Mouse (Mus musculus): Measurements from ENCODE around the gene Mrpl34. TPM values are rescaled to one million over a fixed set of nuclear protein-coding genes. Genes with fewer than 3 reads are reported as not detected.

Mrpl34 gene
- polyA plus RNA-seq, 1 experiment from 2014 or later = 186 TPM

GRCm38 (mm10) chr8:71495039-71495438, 30.3 kb downstream of the Mrpl34 start:
- 31% methylated on average over 16 of the region's 16 CpGs for WGBS
- Histone ChIP-seq H3K27me3 (ENCODE audit: control insufficient read depth, insufficient read depth, low read length) (no peaks in the 10 kb centered on the region), H3K9me3 (ENCODE audit: control insufficient read depth, low read length) (no peaks in the 10 kb centered on the region), H3K9ac (ENCODE audit: low read length) (no peak overlapping the region), H3K4me1 (replicated peaks; ENCODE audit: control insufficient read depth, insufficient read depth, low read length) (peaks cover 6% of the 10 kb centered on the region; the same call in 1 of the 2 replicates), H3K4me3 (ENCODE audit: low read depth, low read length) (no peak overlapping the region), H3K36me3 (ENCODE audit: control insufficient read depth, insufficient read depth, low read length) (peaks cover 2% of the 10 kb centered on the region; the same call in 1 of the 2 replicates), H3K4me2 (ENCODE audit: low read depth, low read length, severe bottlenecking) (no peak overlapping the region), H3K27ac (ENCODE audit: low read depth, low read length) (no peak overlapping the region)
- peak; percentile 57 for ATAC-seq (replicated peaks; ENCODE audit: low FRiP score)
- peak; percentile 90 for DNase-seq (ENCODE audit: low spot score)

- DNase-seq (ENCODE audit: low spot score) = no peak
These were observed 31.1 kb downstream of the Mrpl34 start for GRCm38 (mm10) chr8:71495811-71496210.

GRCm38 (mm10) chr8:71496481-71496880, 31.7 kb downstream of the Mrpl34 start:
- no peak overlapping the region for H3K4me3 ChIP-seq (ENCODE audit: low read depth, low read length)
- no peak overlapping the region for H3K4me2 ChIP-seq (ENCODE audit: low read depth, low read length, severe bottlenecking)
- 63% methylated on average over 11 of the region's 11 CpGs for WGBS
- no peak overlapping the region; the same call in 1 of the 2 replicates for H3K27ac ChIP-seq (ENCODE audit: low read depth, low read length)
- ATAC-seq (replicated peaks; ENCODE audit: low FRiP score) (no peak), DNase-seq (ENCODE audit: low spot score) (no peak)
- no peak overlapping the region for H3K9ac ChIP-seq (ENCODE audit: low read length)
- H3K4me1 ChIP-seq (replicated peaks; ENCODE audit: control insufficient read depth, insufficient read depth, low read length) = peaks cover 6% of the 10 kb centered on the region; the same call in 1 of the 2 replicates
- H3K36me3 ChIP-seq (ENCODE audit: control insufficient read depth, insufficient read depth, low read length) = peaks cover 2% of the 10 kb centered on the region; the same call in 1 of the 2 replicates
- H3K9me3 ChIP-seq (ENCODE audit: control insufficient read depth, low read length) = no peaks in the 10 kb centered on the region
- H3K27me3 ChIP-seq (ENCODE audit: control insufficient read depth, insufficient read depth, low read length) = no peaks in the 10 kb centered on the region

More at GRCm38 (mm10) chr8:71495811-71496210, 31.1 kb downstream of the Mrpl34 start:
- no peak for ATAC-seq (replicated peaks; ENCODE audit: low FRiP score)
- H3K4me2 ChIP-seq (ENCODE audit: low read depth, low read length, severe bottlenecking) = no peak overlapping the region
- no peak overlapping the region; the same call in 1 of the 2 replicates for H3K27ac ChIP-seq (ENCODE audit: low read depth, low read length)
- H3K9ac ChIP-seq (ENCODE audit: low read length) = no peak overlapping the region
- H3K36me3 ChIP-seq (ENCODE audit: control insufficient read depth, insufficient read depth, low read length) = peaks cover 2% of the 10 kb centered on the region; the same call in 1 of the 2 replicates
- no peaks in the 10 kb centered on the region for H3K9me3 ChIP-seq (ENCODE audit: control insufficient read depth, low read length)
- peaks cover 6% of the 10 kb centered on the region; the same call in 1 of the 2 replicates for H3K4me1 ChIP-seq (replicated peaks; ENCODE audit: control insufficient read depth, insufficient read depth, low read length)
- H3K4me3 ChIP-seq (ENCODE audit: low read depth, low read length) = no peak overlapping the region
- WGBS = 95% methylated on average over 5 of the region's 5 CpGs
- no peaks in the 10 kb centered on the region for H3K27me3 ChIP-seq (ENCODE audit: control insufficient read depth, insufficient read depth, low read length)

GRCm38 (mm10) chr8:71497077-71497645, 32.4 kb downstream of the Mrpl34 start:
- Histone ChIP-seq H3K4me2 (ENCODE audit: low read depth, low read length, severe bottlenecking) (no peak overlapping the region), H3K4me1 (replicated peaks; ENCODE audit: control insufficient read depth, insufficient read depth, low read length) (peaks cover 6% of the 10 kb centered on the region; the same call in 1 of the 2 replicates), H3K27me3 (ENCODE audit: control insufficient read depth, insufficient read depth, low read length) (no peaks in the 10 kb centered on the region), H3K4me3 (ENCODE audit: low read depth, low read length) (no peak overlapping the region), H3K9me3 (ENCODE audit: control insufficient read depth, low read length) (no peaks in the 10 kb centered on the region), H3K36me3 (ENCODE audit: control insufficient read depth, insufficient read depth, low read length) (peaks cover 2% of the 10 kb centered on the region; the same call in 1 of the 2 replicates), H3K27ac (ENCODE audit: low read depth, low read length) (no peak overlapping the region), H3K9ac (ENCODE audit: low read length) (no peak overlapping the region)
- 93% methylated on average over 1 of the region's 1 CpGs for WGBS
- no peak for DNase-seq (ENCODE audit: low spot score)
- no peak for ATAC-seq (replicated peaks; ENCODE audit: low FRiP score)

- H3K9me3 ChIP-seq (ENCODE audit: control insufficient read depth, low read length) = no peaks in the 10 kb centered on the region
- H3K4me1 ChIP-seq (replicated peaks; ENCODE audit: control insufficient read depth, insufficient read depth, low read length) = peaks cover 6% of the 10 kb centered on the region; the same call in 1 of the 2 replicates
- WGBS = 29% methylated on average over 15 of the region's 15 CpGs
- no peak for ATAC-seq (replicated peaks; ENCODE audit: low FRiP score)
- no peaks in the 10 kb centered on the region for H3K27me3 ChIP-seq (ENCODE audit: control insufficient read depth, insufficient read depth, low read length)
- no peak overlapping the region for H3K4me2 ChIP-seq (ENCODE audit: low read depth, low read length, severe bottlenecking)
- no peaks in the 10 kb centered on the region for H3K36me3 ChIP-seq (ENCODE audit: control insufficient read depth, insufficient read depth, low read length)
- DNase-seq (ENCODE audit: low spot score) = no peak
- H3K9ac ChIP-seq (ENCODE audit: low read length) = no peak overlapping the region
- H3K27ac ChIP-seq (ENCODE audit: low read depth, low read length) = 0 out of 2 replicates have a peak overlapping the region, but pooled peaks have one; percentile 18
- no peak overlapping the region for H3K4me3 ChIP-seq (ENCODE audit: low read depth, low read length)
These were observed 33.2 kb downstream of the Mrpl34 start for GRCm38 (mm10) chr8:71497881-71498501.

GRCm38 (mm10) chr8:71498816-71499690, 34.3 kb downstream of the Mrpl34 start:
- ATAC-seq (replicated peaks; ENCODE audit: low FRiP score) = no peak
- no peaks in the 10 kb centered on the region for H3K9me3 ChIP-seq (ENCODE audit: control insufficient read depth, low read length)
- 50% methylated on average over 15 of the region's 16 CpGs for WGBS
- H3K27ac ChIP-seq (ENCODE audit: low read depth, low read length) = 0 out of 2 replicates have a peak overlapping the region, but pooled peaks have one; percentile 18
- H3K4me2 ChIP-seq (ENCODE audit: low read depth, low read length, severe bottlenecking) = no peak overlapping the region
- DNase-seq (ENCODE audit: low spot score) = no peak
- H3K4me1 ChIP-seq (replicated peaks; ENCODE audit: control insufficient read depth, insufficient read depth, low read length) = peaks cover 6% of the 10 kb centered on the region; the same call in 1 of the 2 replicates
- H3K9ac ChIP-seq (ENCODE audit: low read length) = no peak overlapping the region
- no peaks in the 10 kb centered on the region for H3K27me3 ChIP-seq (ENCODE audit: control insufficient read depth, insufficient read depth, low read length)
- no peak overlapping the region for H3K4me3 ChIP-seq (ENCODE audit: low read depth, low read length)
- no peaks in the 10 kb centered on the region for H3K36me3 ChIP-seq (ENCODE audit: control insufficient read depth, insufficient read depth, low read length)

- no peak overlapping the region for H3K9ac ChIP-seq (ENCODE audit: low read length)
- no peak overlapping the region for H3K4me2 ChIP-seq (ENCODE audit: low read depth, low read length, severe bottlenecking)
- no peak overlapping the region for H3K27ac ChIP-seq (ENCODE audit: low read depth, low read length)
- ATAC-seq (replicated peaks; ENCODE audit: low FRiP score) (no peak), DNase-seq (ENCODE audit: low spot score) (no peak)
- H3K4me3 ChIP-seq (ENCODE audit: low read depth, low read length) = no peak overlapping the region
- WGBS = 83% methylated on average over 4 of the region's 4 CpGs
- peaks cover 30% of the 10 kb centered on the region for H3K27me3 ChIP-seq (ENCODE audit: control insufficient read depth, insufficient read depth, low read length)
- peaks cover 5% of the 10 kb centered on the region; the same call in 1 of the 2 replicates for H3K4me1 ChIP-seq (replicated peaks; ENCODE audit: control insufficient read depth, insufficient read depth, low read length)
- no peaks in the 10 kb centered on the region for H3K9me3 ChIP-seq (ENCODE audit: control insufficient read depth, low read length)
- H3K36me3 ChIP-seq (ENCODE audit: control insufficient read depth, insufficient read depth, low read length) = no peaks in the 10 kb centered on the region
These were observed 39.6 kb downstream of the Mrpl34 start for GRCm38 (mm10) chr8:71504349-71504748.

GRCm38 (mm10) chr8:71505326-71505725, 40.6 kb downstream of the Mrpl34 start:
- H3K4me2 ChIP-seq (ENCODE audit: low read depth, low read length, severe bottlenecking) = no peak overlapping the region
- H3K36me3 ChIP-seq (ENCODE audit: control insufficient read depth, insufficient read depth, low read length) = no peaks in the 10 kb centered on the region
- H3K27ac ChIP-seq (ENCODE audit: low read depth, low read length) = no peak overlapping the region
- WGBS = 96% methylated on average over 4 of the region's 4 CpGs
- peaks cover 5% of the 10 kb centered on the region; the same call in 1 of the 2 replicates for H3K4me1 ChIP-seq (replicated peaks; ENCODE audit: control insufficient read depth, insufficient read depth, low read length)
- H3K27me3 ChIP-seq (ENCODE audit: control insufficient read depth, insufficient read depth, low read length) = peaks cover 30% of the 10 kb centered on the region
- H3K9ac ChIP-seq (ENCODE audit: low read length) = no peak overlapping the region
- no peaks in the 10 kb centered on the region for H3K9me3 ChIP-seq (ENCODE audit: control insufficient read depth, low read length)
- ATAC-seq (replicated peaks; ENCODE audit: low FRiP score) = no peak
- no peak overlapping the region for H3K4me3 ChIP-seq (ENCODE audit: low read depth, low read length)
- DNase-seq (ENCODE audit: low spot score) = no peak
